Mouse (Mus musculus): ENCODE data around the gene Kit.

DNA sequence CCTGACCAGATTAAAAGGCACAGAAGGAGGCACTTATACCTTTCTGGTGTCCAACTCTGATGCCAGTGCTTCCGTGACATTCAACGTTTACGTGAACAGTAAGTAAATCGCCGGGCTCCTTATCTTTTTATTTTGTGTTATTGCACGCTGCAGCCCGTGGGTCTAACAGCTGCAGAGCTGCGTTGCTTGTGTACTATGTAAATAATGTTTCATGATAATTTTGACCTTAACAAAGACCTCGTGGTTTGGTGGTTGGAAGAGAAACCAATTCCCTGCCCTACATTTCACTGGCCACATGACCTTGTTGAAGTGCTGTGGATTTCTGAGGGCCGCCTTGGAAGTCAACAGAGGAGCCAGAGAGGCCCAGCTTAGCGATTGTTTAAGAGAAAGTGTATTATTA is 48.3 kb downstream of the Kit start:
- TF ChIP-seq POLR2A (IDR thresholded peaks at IDR 0.05; ENCODE audit: low read depth, low read length): no peak
- TF ChIP-seq CTCF (IDR thresholded peaks at IDR 0.05; ENCODE audit: borderline replicate concordance, insufficient read depth, low read length): no peak

Measured in embryonic fibroblast, embryonic 13.5 days (primary cell).